11 mouse cellular contexts compared by ENCODE assay signal in the genomic region with DNA sequence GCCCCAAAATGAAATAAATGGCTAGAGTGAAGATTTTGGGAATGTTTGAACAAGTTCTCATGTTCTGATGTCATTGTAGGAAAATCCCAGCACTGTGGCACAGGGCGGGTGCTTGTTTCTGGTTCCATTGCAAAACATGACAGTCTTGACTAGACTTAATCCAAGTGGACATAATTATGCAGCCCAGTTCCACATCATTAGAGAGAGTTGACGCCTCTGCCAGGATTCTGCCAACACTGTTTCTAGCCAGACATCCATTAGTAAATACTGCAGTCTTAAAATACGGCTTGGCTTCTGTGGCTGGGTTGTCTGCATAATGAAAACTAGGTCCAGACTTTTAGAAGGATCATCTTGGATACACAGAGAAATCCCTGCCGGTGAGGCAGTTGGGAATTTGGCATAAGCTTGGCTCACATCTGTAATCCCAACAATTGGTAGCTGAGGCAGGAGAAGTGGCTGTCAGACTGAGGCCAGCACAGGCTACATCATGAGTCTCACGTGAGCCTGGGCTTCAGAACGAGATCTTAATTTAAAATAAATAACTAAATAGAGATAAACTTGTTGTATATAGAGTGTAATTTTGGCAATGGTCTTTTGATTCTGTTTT. TPM values are rescaled to one million over a fixed set of nuclear protein-coding genes. Genes with fewer than 3 reads are reported as not detected.
A peak's percentile ranks its signal among the peaks of the same experiment; 100 is the strongest.
DNase-seq lines count a peak whose midpoint lies in the region; ATAC-seq and TF ChIP-seq lines count a peak whose summit lies in the region.
"Had no signal": no experiment of that assay in that cellular context is flagged by ENCODE, and none has a peak within 500 bp of the region (broad histone marks: within the 10 kb centered on the region; RNA-seq: fewer than 3 reads in every experiment).

No protein-coding gene starts in this region.

- no peak overlapping the region for H3K4me2 ChIP-seq in midbrain, postnatal 0 days (ENCODE audit: low read depth, low read length, poor library complexity, severe bottlenecking)
- no peak overlapping the region for H3K4me2 ChIP-seq in midbrain, embryonic 15.5 days
- H3K4me2 ChIP-seq: midbrain, embryonic 11.5 days; stomach, embryonic 15.5 days had no signal

- no peak overlapping the region for H3K9ac ChIP-seq in midbrain, postnatal 0 days (replicated peaks; ENCODE audit: low read length, poor library complexity, severe bottlenecking)
- H3K9ac ChIP-seq in midbrain, embryonic 15.5 days: no peak overlapping the region
- H3K9ac ChIP-seq: stomach, embryonic 15.5 days had no signal

- TF ChIP-seq CTCF in midbrain, postnatal 0 days (IDR thresholded peaks at IDR 0.05): no peak

- no peaks in the 10 kb centered on the region for H3K27me3 ChIP-seq in heart, embryonic 10.5 days (ENCODE audit: insufficient read depth, poor library complexity, severe bottlenecking)
- H3K27me3 ChIP-seq in midbrain, postnatal 0 days (ENCODE audit: insufficient read depth, low read length): no peaks in the 10 kb centered on the region
- no peaks in the 10 kb centered on the region for H3K27me3 ChIP-seq in midbrain, embryonic 15.5 days (replicated peaks)
- H3K27me3 ChIP-seq: stomach, embryonic 15.5 days had no signal

- no peaks in the 10 kb centered on the region for H3K9me3 ChIP-seq in heart, embryonic 10.5 days
- no peaks in the 10 kb centered on the region for H3K9me3 ChIP-seq in midbrain, postnatal 0 days (ENCODE audit: low read length)
- H3K9me3 ChIP-seq in midbrain, embryonic 15.5 days: no peaks in the 10 kb centered on the region
- H3K9me3 ChIP-seq: stomach, embryonic 15.5 days had no signal

- no peaks in the 10 kb centered on the region for H3K36me3 ChIP-seq in heart, embryonic 10.5 days
- H3K36me3 ChIP-seq in midbrain, postnatal 0 days (ENCODE audit: insufficient read depth, low read length): no peaks in the 10 kb centered on the region
- no peaks in the 10 kb centered on the region for H3K36me3 ChIP-seq in midbrain, embryonic 15.5 days (replicated peaks)
- H3K36me3 ChIP-seq: stomach, embryonic 15.5 days had no signal

- DNase-seq in heart, adult 9 months (ENCODE audit: low spot score in 2 of 2): peak; percentile 25 to 29
- no peak for DNase-seq in heart, embryonic 10.5 days (ENCODE audit: low spot score)
- DNase-seq in midbrain, postnatal 0 days (ENCODE audit: low spot score): peak; percentile 33
- DNase-seq in fibroblast of lung, adult 2 months (ENCODE audit: low read depth): peak; percentile 82
- DNase-seq in lung, postnatal 36 days: peak; percentile 76
- no peak for DNase-seq in cerebellum, adult 9-11 months
- DNase-seq: gastrocnemius, postnatal 14 days; liver had no signal

- no peak overlapping the region for H3K27ac ChIP-seq in heart, embryonic 10.5 days
- no peak overlapping the region for H3K27ac ChIP-seq in midbrain, postnatal 0 days (ENCODE audit: low read depth, low read length)
- no peak overlapping the region for H3K27ac ChIP-seq in midbrain, embryonic 15.5 days
- H3K27ac ChIP-seq: stomach, embryonic 15.5 days had no signal

- no peak for ATAC-seq in midbrain, postnatal 0 days (ENCODE audit: low FRiP score)
- ATAC-seq in midbrain, embryonic 15.5 days (replicated peaks): no peak

- 83% methylated on average over 6 of the region's 6 CpGs for WGBS in heart, embryonic 10.5 days
- 64% methylated on average over 6 of the region's 6 CpGs for WGBS in midbrain, postnatal 0 days
- WGBS in midbrain, embryonic 15.5 days: 75% methylated on average over 6 of the region's 6 CpGs

- H3K4me1 ChIP-seq in heart, embryonic 10.5 days: peaks cover 8% of the 10 kb centered on the region; the same call in 1 of the 2 replicates
- H3K4me1 ChIP-seq in midbrain, postnatal 0 days (ENCODE audit: insufficient read depth, low read length): no peaks in the 10 kb centered on the region
- H3K4me1 ChIP-seq in midbrain, embryonic 15.5 days: no peaks in the 10 kb centered on the region; the same call in 1 of the 2 replicates
- H3K4me1 ChIP-seq: stomach, embryonic 15.5 days had no signal

- no peak overlapping the region for H3K4me3 ChIP-seq in heart, embryonic 10.5 days
- no peak overlapping the region for H3K4me3 ChIP-seq in midbrain, postnatal 0 days (ENCODE audit: low read depth, low read length)
- no peak overlapping the region for H3K4me3 ChIP-seq in midbrain, embryonic 15.5 days
- H3K4me3 ChIP-seq: stomach, embryonic 15.5 days had no signal

RNA-seq across cellular contexts. Expression of a gene that starts 34.1 kb away (rescaled TPM):
- 29.5 and 29.8 TPM in 2 replicates for polyA plus RNA-seq in heart, embryonic 10.5 days (2016; fragmentation: Nextera tagmentation; extraction: Ambion mirVana)
- 173 and 215 TPM in 2 replicates for total RNA-seq in midbrain, postnatal 0 days (2014; rRNA removed)
- polyA plus RNA-seq in midbrain, postnatal 0 days (2015; fragmentation: Nextera tagmentation; extraction: Ambion mirVana): 20.2 and 24.8 TPM in 2 replicates
- 38.1 and 39.1 TPM in 2 replicates for polyA plus RNA-seq in midbrain, embryonic 15.5 days (2015; fragmentation: Nextera tagmentation; extraction: Ambion mirVana)

Comparison
In these comparisons a context has a peak if more than half of its experiments do, and no peak if none do; other contexts are left out.
1. DNase-seq: peak in heart, adult 9 months (2 of 2), midbrain, postnatal 0 days (single experiment), fibroblast of lung, adult 2 months (single experiment) and lung, postnatal 36 days (single experiment); none in heart, embryonic 10.5 days (single experiment) and cerebellum, adult 9-11 months (single experiment).